Mouse (Mus musculus): Measurements from ENCODE around the gene Gm21637. TPM values are rescaled to one million over a fixed set of nuclear protein-coding genes. Genes with fewer than 3 reads are reported as not detected.

Gene Gm21637
- not detected for polyA plus RNA-seq (2014; fragmentation: Illumina TruSeq; extraction: RNeasy Lipid Tissue Mini Kit (QIAGEN cat#74804); ENCODE audit: low read depth, low replicate concordance)

DNA sequence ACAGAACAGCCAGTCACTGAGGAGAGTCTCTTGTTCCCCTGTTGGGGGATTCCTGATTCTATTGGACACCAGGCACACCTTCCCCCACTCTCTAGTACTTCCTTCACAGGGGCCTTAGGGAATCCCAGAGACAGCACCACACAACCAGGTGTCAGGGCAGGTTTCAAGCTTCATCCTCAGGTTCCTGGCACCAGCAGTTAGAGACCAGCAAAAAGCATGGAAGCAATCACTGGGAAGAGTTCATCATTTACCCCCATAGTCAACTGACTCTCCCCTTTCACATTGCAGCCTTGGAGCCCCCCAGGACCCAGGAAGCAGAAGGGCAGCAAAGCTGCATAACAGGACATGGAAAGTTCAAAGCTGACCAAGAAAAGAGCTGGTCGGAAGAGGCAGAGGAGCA lies at the start of gene Gm21637:
TSS of gene Gm21637 (plus strand) at position 301 of the 400 bp plus-strand sequence.

Other genes starting within 250 kb of the Gm21637 start
- gene Btbd35f25, start 244.9 kb upstream of the Gm21637 start, polyA plus RNA-seq (2014; fragmentation: Illumina TruSeq; extraction: RNeasy Lipid Tissue Mini Kit (QIAGEN cat#74804); ENCODE audit: low read depth, low replicate concordance) = not detected
- not detected for gene Btbd35f22, start 85.8 kb downstream of the Gm21637 start, polyA plus RNA-seq (2014; fragmentation: Illumina TruSeq; extraction: RNeasy Lipid Tissue Mini Kit (QIAGEN cat#74804); ENCODE audit: low read depth, low replicate concordance)

Measured in sigmoid colon, adult 10 weeks (tissue).